Mouse (Mus musculus) Patski (cell line): ENCODE data around the gene Zfp553. TPM values are rescaled to one million over a fixed set of nuclear protein-coding genes. Genes with fewer than 3 reads are reported as not detected.
A peak's percentile ranks its signal among the peaks of the same experiment; 100 is the strongest.
"Not testable (repeated sequence)": the region's sequence is repeated elsewhere in the genome, so short reads cannot be mapped to it uniquely, and the experiment has no call there.

Experiments used
- ATAC-seq: fragments of 100-300 bp; one replicate; pipeline ENCODE4 v1.8.0; 2021
- CTCF ChIA-PET: fragments of 350-600 bp; sonication (Branson Sonifier 250); formaldehyde crosslinking; loops from one replicate; lab custom pipeline; 2022; ENCODE audit warnings: inconsistent platforms; lab: Charles Lee
- POLR2A ChIA-PET: fragments of 350-600 bp; sonication (Branson Sonifier 250); formaldehyde crosslinking; loops from one replicate; lab custom pipeline; 2022; ENCODE audit warnings: antibody characterized with exemption, inconsistent platforms; lab: Charles Lee
- DNase-seq: peaks from one replicate; pipeline ENCODE4 v3.0.0-alpha.2; 2011; ENCODE audit warnings: low read depth, low spot score
- H3K27me3 ChIP-seq: fragments of 371-371 bp; one replicate; pipeline ENCODE4 v1.5.1; 2021
- CTCF ChIP-seq: fragments of 100-300 bp; IDR thresholded peaks from one replicate; pipeline ENCODE4 v1.5.1; 2021
- in situ Hi-C: fragments of 300-500 bp; cut with MboI; formaldehyde crosslinking; loops from 3 replicates; pipeline ENCODE4 v1.11.1; 2018; ENCODE audit warnings: low pct_unique_long_range_greater_than_20kb, mixed read lengths
- polyA plus RNA-seq: library from polyadenylated mRNA; unstranded; gene quantifications from one replicate; pipeline ENCODE4 v1.2.3, GENCODE M21; 2021

The Zfp553 gene
- polyA plus RNA-seq, 1 experiment from 2014 or later = 17.7 TPM

DNA sequence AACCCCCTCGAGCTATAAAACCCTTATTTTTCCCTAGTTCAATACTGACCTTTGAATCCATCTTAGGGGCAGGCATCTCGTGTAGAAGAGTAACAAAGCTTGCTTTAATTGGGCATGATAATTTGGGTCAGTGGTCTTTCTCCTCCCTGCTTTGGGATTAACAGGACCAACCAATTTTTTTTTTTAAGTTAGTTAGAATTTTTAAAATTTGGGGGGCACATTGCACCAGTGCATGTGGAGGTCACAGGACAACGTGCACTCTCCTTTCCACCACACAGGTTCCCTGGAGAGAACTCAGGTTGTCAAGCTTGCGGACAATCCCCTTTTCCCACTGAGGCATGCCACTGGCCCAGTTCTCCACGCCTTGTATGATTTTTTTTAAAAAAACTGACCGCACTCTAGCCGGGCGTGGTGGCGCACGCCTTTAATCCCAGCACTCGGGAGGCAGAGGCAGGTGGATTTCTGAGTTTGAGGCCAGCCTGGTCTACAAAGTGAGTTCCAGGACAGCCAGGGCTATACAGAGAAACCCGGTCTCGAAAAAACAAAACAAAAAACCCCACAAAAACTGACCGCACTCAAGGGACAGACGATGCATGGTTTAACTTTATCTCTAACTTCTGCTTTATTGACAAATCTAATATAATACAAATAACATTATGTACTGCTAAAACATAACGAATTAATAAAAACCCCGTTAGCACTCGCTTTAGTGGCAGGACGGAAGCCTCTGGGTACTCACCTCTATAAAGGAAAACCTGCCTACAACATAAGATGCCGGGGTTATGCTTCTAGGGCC is 837 bp upstream of the Zfp553 start:
- POLR2A ChIA-PET = interaction anchor here (0.5 to 1.6 kb wide), 4 partner anchors 10 to 1013 kb away, joined by 3 read pairs; no protein-coding TSS in a partner anchor

DNA sequence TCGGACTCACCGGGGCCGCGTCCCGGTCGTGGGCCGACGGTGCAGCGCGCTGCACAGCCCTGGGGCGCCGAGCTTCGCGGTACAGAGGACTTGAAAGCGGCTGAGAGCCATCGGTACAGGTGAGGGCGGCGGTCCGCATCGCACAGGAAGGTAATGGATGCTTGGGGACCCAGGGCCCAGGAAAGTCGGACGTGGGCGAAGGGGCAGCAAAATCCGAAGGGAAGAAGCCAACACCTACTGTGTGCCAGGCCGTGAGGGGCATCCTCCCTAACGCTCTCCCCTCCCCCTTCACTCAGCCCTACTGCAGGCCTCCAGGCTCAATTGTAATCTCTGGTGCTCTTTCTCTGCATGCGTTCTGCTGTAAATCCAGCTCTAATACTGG is 498 bp downstream of the Zfp553 start:
- ChIA-PET POLR2A (no interaction called here), CTCF (no interaction called here)
- H3K27me3 ChIP-seq = no peaks in the 10 kb centered on the region
- ATAC-seq (peak; percentile 37), DNase-seq (no peak)
- in situ Hi-C loops = no loop called here
- TF ChIP-seq CTCF = no peak

More for the DNA sequence above, 837 bp upstream of the Zfp553 start:
- ATAC-seq = peak; percentile 14
- in situ Hi-C loops = no loop called here
- CTCF ChIA-PET = interaction anchor here (5.0 kb wide), 1 partner anchor 18 kb away, joined by 27 read pairs; no protein-coding TSS in a partner anchor
- TF ChIP-seq CTCF = no peak
- no peaks in the 10 kb centered on the region for H3K27me3 ChIP-seq
- no peak for DNase-seq

DNA sequence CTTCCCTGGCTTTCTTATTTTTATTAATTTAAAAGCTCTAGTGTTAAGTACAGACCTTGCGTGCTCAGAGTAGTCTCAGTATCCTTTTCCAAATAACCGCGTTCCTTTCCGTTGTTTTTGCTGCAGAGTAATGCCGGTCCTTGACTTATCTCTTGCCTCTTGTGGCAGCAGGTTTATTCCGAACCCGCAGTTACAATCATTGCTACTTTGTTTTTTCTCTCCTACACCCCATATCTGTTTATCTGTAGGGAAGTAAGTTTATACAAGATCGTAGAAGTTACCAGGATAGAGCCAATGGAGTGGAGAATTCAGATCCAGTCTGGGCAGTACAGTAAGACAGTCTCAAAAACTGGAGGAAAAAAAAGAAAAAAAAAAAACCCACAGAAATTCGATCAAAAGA is 904 bp downstream of the Zfp553 start:
- no peaks in the 10 kb centered on the region for H3K27me3 ChIP-seq
- ATAC-seq (no peak), DNase-seq (no peak)
- ChIA-PET CTCF (no interaction called here), POLR2A (no interaction called here)
- no peak for TF ChIP-seq CTCF
- in situ Hi-C loops = no loop called here

- H3K27me3 ChIP-seq = no peaks in the 10 kb centered on the region
- no peak for TF ChIP-seq CTCF
- no peak for ATAC-seq
- no peak for DNase-seq
- in situ Hi-C loops = no loop called here
- POLR2A ChIA-PET = interaction anchor here (0.6 to 1.6 kb wide), 2 partner anchors 9 to 30 kb away, joined by 4 to 5 read pairs; partner anchors contain the start of gene Zfp771
- CTCF ChIA-PET = no interaction called here
Measured at GRCm38 (mm10) chr7:127234777-127235176, 1.9 kb downstream of the Zfp553 start.

- ChIA-PET POLR2A (no interaction called here), CTCF (no interaction called here)
- ATAC-seq (no peak), DNase-seq (no peak)
- no peaks in the 10 kb centered on the region for H3K27me3 ChIP-seq
- TF ChIP-seq CTCF = no peak
- in situ Hi-C loops = no loop called here
Measured at GRCm38 (mm10) chr7:127243361-127243867, 10.6 kb downstream of the Zfp553 start.

DNA sequence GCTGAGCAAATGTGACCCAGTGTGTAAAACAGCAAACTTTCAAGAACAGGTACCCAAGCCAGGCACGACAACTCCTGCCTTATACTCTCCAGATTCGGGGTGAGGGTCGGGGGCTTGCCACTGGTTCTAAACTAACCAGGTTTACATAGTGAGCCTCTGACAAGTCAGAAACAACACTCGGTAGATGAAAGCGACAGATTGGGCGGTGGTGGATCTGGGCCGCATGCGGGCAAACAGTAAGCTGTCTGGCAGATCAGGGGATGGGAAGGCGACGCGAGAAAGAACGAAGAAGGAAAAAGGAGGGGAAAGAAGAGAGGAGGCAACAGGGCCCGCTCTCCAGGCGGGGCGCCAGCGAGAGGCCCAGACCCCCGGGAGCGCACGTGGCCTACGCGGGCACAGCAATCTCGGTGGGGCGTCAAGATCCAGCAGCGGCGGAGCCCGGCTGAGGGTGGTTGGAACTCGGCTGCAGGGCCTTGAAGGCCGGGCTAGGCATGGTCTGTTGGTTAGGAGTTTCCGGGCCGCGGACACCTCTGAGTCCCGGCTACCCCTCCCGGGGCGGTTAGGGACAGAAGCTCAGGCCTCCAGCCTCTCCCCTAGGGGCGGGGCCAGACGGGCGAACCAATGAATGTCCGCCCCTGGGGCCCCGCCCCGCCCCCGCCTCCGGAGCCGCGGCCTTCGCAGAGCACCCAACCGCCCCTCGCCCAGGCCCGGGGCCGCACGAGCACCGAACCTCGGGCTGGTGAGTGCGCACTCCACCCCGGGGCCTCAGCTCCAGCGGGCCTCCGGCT is 11.2 kb downstream of the Zfp553 start, which contains the start of gene Zfp771:
Gene Zfp771, plus strand, starts transcription at position 405 of the 788 bp plus-strand sequence.
- ChIA-PET POLR2A (interaction anchor here (1.0 kb wide), 1 partner anchor 9 kb away, joined by 5 read pairs; no protein-coding TSS in a partner anchor), CTCF (no interaction called here)
- in situ Hi-C loops = no loop called here
- TF ChIP-seq CTCF = no peak
- H3K27me3 ChIP-seq = no peaks in the 10 kb centered on the region
- ATAC-seq = peak; percentile 89
- peak; percentile 68 for DNase-seq

GRCm38 (mm10) chr7:127244658-127245510 is 12.0 kb downstream of the Zfp553 start:
- peak; percentile 42 for ATAC-seq
- in situ Hi-C loops = no loop called here
- ChIA-PET CTCF (no interaction called here), POLR2A (interaction anchor here (0.7 to 1.0 kb wide), 2 partner anchors 9 kb away, joined by 3 to 5 read pairs; no protein-coding TSS in a partner anchor)
- DNase-seq = no peak
- TF ChIP-seq CTCF = no peak
- H3K27me3 ChIP-seq = no peaks in the 10 kb centered on the region

GRCm38 (mm10) chr7:127250511-127250910 is 17.6 kb downstream of the Zfp553 start:
- ATAC-seq, DNase-seq, in situ Hi-C loops, H3K27me3 ChIP-seq, POLR2A ChIA-PET: not testable (repeated sequence)
- CTCF ChIA-PET = interaction anchor here (0.9 kb wide), 1 partner anchor 15 kb away, joined by 3 read pairs; no protein-coding TSS in a partner anchor

DNA sequence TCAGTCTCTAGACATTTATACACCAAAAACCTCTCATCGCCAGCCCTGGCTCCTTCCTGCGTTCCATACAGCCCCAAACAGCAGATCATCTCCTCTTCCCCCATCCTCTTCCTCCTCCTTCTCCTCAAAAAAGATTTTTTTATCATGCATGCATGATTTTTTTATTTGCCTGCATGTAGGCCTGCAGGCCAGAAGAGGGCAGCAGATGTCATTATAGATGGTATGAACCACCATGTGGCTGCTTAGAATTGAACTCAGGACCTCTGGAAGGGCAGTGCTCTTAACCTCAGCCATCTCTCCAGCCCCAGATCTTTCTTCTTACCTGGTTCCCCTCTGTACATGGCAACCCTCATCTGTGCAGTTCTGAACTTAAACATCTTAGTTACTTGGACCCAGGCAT is 19.6 kb downstream of the Zfp553 start:
- ATAC-seq = no peak
- POLR2A ChIA-PET = no interaction called here
- no peaks in the 10 kb centered on the region for H3K27me3 ChIP-seq
- in situ Hi-C loops = no loop called here
- DNase-seq = no peak
- no peak for TF ChIP-seq CTCF
- CTCF ChIA-PET = interaction anchor here (1.2 kb wide), 1 partner anchor 14 kb away, joined by 4 read pairs; no protein-coding TSS in a partner anchor
